In the genomic region with DNA sequence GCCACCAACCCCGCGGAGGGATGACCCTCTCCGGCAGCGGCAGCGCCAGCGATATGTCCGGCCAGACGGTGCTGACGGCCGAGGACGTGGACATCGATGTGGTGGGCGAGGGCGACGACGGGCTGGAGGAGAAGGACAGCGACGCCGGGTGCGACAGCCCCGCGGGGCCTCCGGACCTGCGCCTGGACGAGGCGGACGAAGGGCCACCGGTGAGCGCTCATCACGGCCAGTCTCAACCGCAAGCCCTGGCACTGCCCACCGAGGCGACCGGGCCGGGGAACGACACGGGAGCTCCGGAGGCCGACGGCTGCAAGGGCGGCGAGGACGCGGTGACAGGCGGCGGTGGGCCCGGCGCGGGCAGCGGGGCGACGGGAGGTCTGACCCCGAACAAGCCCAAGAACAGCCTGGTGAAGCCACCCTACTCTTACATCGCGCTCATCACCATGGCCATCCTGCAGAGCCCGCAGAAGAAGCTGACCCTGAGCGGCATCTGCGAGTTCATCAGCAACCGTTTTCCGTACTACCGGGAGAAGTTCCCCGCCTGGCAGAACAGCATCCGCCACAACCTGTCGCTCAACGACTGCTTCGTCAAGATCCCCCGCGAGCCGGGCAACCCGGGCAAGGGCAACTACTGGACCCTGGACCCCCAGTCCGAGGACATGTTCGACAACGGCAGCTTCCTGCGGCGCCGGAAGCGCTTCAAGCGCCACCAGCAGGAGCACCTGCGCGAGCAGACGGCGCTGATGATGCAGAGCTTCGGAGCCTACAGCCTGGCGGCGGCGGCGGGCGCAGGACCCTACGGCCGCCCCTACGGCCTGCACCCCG, we compare ENCODE assay signal across 10 mouse cellular contexts. TPM values are rescaled to one million over a fixed set of nuclear protein-coding genes. Genes with fewer than 3 reads are reported as not detected.
DNase-seq lines count a peak whose midpoint lies in the region; ATAC-seq and TF ChIP-seq lines count a peak whose summit lies in the region.
"Had no signal": no experiment of that assay in that cellular context is flagged by ENCODE, and none has a peak within 500 bp of the region (broad histone marks: within the 10 kb centered on the region; RNA-seq: fewer than 3 reads in every experiment).

No protein-coding gene starts in this region.

- intact Hi-C loops in heart, postnatal 10 days (cut with DNase I), result no loop called here

- no peaks in the 10 kb centered on the region for H3K9me3 ChIP-seq in liver, embryonic 13.5 days (replicated peaks)
- H3K9me3 ChIP-seq in stomach, embryonic 15.5 days, result no peaks in the 10 kb centered on the region

- H3K36me3 ChIP-seq in spleen, adult 2 months (ENCODE audit: control insufficient read depth, insufficient read depth, low read length), result no peaks in the 10 kb centered on the region
- H3K36me3 ChIP-seq in liver, embryonic 13.5 days, result no peaks in the 10 kb centered on the region
- no peaks in the 10 kb centered on the region for H3K36me3 ChIP-seq in stomach, embryonic 15.5 days

- peak overlapping the region; percentile 45 for H3K4me2 ChIP-seq in liver, embryonic 13.5 days
- peak overlapping the region; percentile 54 for H3K4me2 ChIP-seq in stomach, embryonic 15.5 days

- peaks cover 9% of the 10 kb centered on the region; the same call in 1 of the 2 replicates for H3K4me1 ChIP-seq in spleen, adult 2 months (ENCODE audit: control insufficient read depth, insufficient read depth, insufficient read length)
- peaks cover 21% of the 10 kb centered on the region; the same call in 1 of the 2 replicates for H3K4me1 ChIP-seq in liver, embryonic 13.5 days (replicated peaks)
- H3K4me1 ChIP-seq in stomach, embryonic 15.5 days, result peaks cover 28% of the 10 kb centered on the region

- 5% methylated on average over 92 of the region's 92 CpGs for WGBS in spleen, adult 2 months
- 2% methylated on average over 88 of the region's 92 CpGs for WGBS in liver, embryonic 13.5 days (ENCODE audit: insufficient replicate concordance)
- WGBS in stomach, embryonic 15.5 days, result 1% methylated on average over 88 of the region's 92 CpGs

- peak; percentile 14 for DNase-seq in adrenal gland, postnatal 14 days
- DNase-seq in adrenal gland, postnatal 10 days, result no peak
- no peak for DNase-seq in spleen, adult 2 months (ENCODE audit: low read depth in 1 of 2, low spot score in 2 of 2)
- no peak for DNase-seq in spleen, postnatal 36 days (ENCODE audit: low spot score in 2 of 2)
- peak; percentile 23 for DNase-seq in heart, postnatal 10 days
- DNase-seq in liver, embryonic 13.5 days, result no peak
- DNase-seq in layer of hippocampus, adult 11-12 months (ENCODE audit: low spot score), result no peak

- no peak for TF ChIP-seq CTCF in spleen, adult 2 months (IDR thresholded peaks at IDR 0.05; ENCODE audit: extremely low read depth, insufficient read depth, insufficient read length, insufficient replicate concordance)

- H3K4me3 ChIP-seq in spleen, adult 2 months (ENCODE audit: extremely low read depth, insufficient read depth, insufficient read length), result peak overlapping the region; percentile 23; the same call in 1 of the 2 replicates
- peak overlapping the region; percentile 40 for H3K4me3 ChIP-seq in liver, embryonic 13.5 days (replicated peaks)
- H3K4me3 ChIP-seq in stomach, embryonic 15.5 days (replicated peaks), result peak overlapping the region; percentile 36
- H3K4me3 ChIP-seq: myocyte had no signal

- H3K9ac ChIP-seq in liver, embryonic 13.5 days, result no peak overlapping the region
- no peak overlapping the region for H3K9ac ChIP-seq in stomach, embryonic 15.5 days

- H3K27ac ChIP-seq in spleen, adult 2 months (ENCODE audit: insufficient read depth, low read length), result no peak overlapping the region
- H3K27ac ChIP-seq in liver, embryonic 13.5 days, result no peak overlapping the region
- no peak overlapping the region for H3K27ac ChIP-seq in stomach, embryonic 15.5 days

- H3K27me3 ChIP-seq in spleen, adult 2 months (ENCODE audit: control insufficient read depth, insufficient read depth, low read length), result peaks cover 47% of the 10 kb centered on the region
- H3K27me3 ChIP-seq in liver, embryonic 13.5 days, result peaks cover 98% of the 10 kb centered on the region
- peaks cover 87% of the 10 kb centered on the region for H3K27me3 ChIP-seq in stomach, embryonic 15.5 days (replicated peaks)

- no peak for ATAC-seq in liver, embryonic 13.5 days (ENCODE audit: low read depth)
- no peak for ATAC-seq in stomach, embryonic 15.5 days (ENCODE audit: insufficient read depth, low FRiP score, low read depth)

- no peak for TF ChIP-seq POLR2A in spleen, adult 2 months (IDR thresholded peaks at IDR 0.05; ENCODE audit: low read depth, low read length)

RNA-seq across cellular contexts. Expression of a gene that starts 0.7 kb away (rescaled TPM):
- 1.5 and 1.7 TPM in 2 replicates for total RNA-seq in adrenal gland, postnatal 14 days (2021)
- total RNA-seq in adrenal gland, postnatal 10 days (2021), result 1 to 10 TPM; 2.4 to 3.5 TPM
- 0.25 and 0.33 TPM in 2 replicates for polyA plus RNA-seq in spleen, adult 2 months (2012; rRNA removed)
- total RNA-seq in heart, postnatal 10 days (2021), result 1 to 10 TPM in 1 of 2 experiments, under 1 TPM in 1; 0.79 to 1.4 TPM
- polyA plus RNA-seq in liver, embryonic 13.5 days (2015; fragmentation: Nextera tagmentation; extraction: Ambion mirVana), result not detected in 2 replicates
- polyA plus RNA-seq in stomach, embryonic 15.5 days (2015; fragmentation: Nextera tagmentation; extraction: Ambion mirVana), result 1.4 TPM in 2 replicates
- total RNA-seq: common myeloid progenitor, adult 5-6 weeks had no signal
- polyA plus RNA-seq: myocyte had no signal

RNA-seq across cellular contexts. Expression of a gene that starts 58.6 kb away (rescaled TPM):
- total RNA-seq in adrenal gland, postnatal 14 days (2021), result 7.3 and 7.9 TPM in 2 replicates
- total RNA-seq in adrenal gland, postnatal 10 days (2021), result 10 to 100 TPM in 1 of 2 experiments, 1 to 10 TPM in 1; 9.8 to 11.8 TPM
- polyA plus RNA-seq in spleen, adult 2 months (2012; rRNA removed), result 1.2 and 1.3 TPM in 2 replicates
- total RNA-seq in heart, postnatal 10 days (2021), result 1 to 10 TPM; 7.9 to 8.0 TPM
- 14.5 and 18.5 TPM in 2 replicates for polyA plus RNA-seq in liver, embryonic 13.5 days (2015; fragmentation: Nextera tagmentation; extraction: Ambion mirVana)
- polyA plus RNA-seq in stomach, embryonic 15.5 days (2015; fragmentation: Nextera tagmentation; extraction: Ambion mirVana), result 19.3 and 23.0 TPM in 2 replicates

Comparison
In these comparisons a context has a peak if more than half of its experiments do, and no peak if none do; other contexts are left out.
1. DNase-seq: peak in adrenal gland, postnatal 14 days (single experiment) and heart, postnatal 10 days (2 of 2); none in adrenal gland, postnatal 10 days (single experiment), spleen, adult 2 months (0 of 2), spleen, postnatal 36 days (0 of 2), liver, embryonic 13.5 days (single experiment) and layer of hippocampus, adult 11-12 months (single experiment).
2. Peak in every context shown above with its lines, with median percentiles within 50 percentile points of each other: H3K4me3 ChIP-seq.